Mouse (Mus musculus): ENCODE measurements around the gene Tmem11.
"Not testable (repeated sequence)": the region's sequence is repeated elsewhere in the genome, so short reads cannot be mapped to it uniquely, and the experiment has no call there.

Gene Tmem11

GRCm38 (mm10) chr11:60878675-60879294 is at the start of gene Tmem11:
Gene Tmem11 (minus strand): TSS chr11:60879272.
- DNase-seq = peak; percentile 95 to 97

- DNase-seq = peak; percentile 94 to 97
These were observed 48.2 kb upstream of the Tmem11 start for GRCm38 (mm10) chr11:60927264-60927663.

GRCm38 (mm10) chr11:60924981-60925380 is 45.9 kb upstream of the Tmem11 start:
- no peak for DNase-seq

- DNase-seq = no peak
These were observed 45.4 kb upstream of the Tmem11 start for GRCm38 (mm10) chr11:60924498-60924897.

GRCm38 (mm10) chr11:60922964-60923363 is 43.9 kb upstream of the Tmem11 start:
- DNase-seq = no peak

- DNase-seq = no peak
These were observed 43.1 kb upstream of the Tmem11 start for GRCm38 (mm10) chr11:60922195-60922594.

GRCm38 (mm10) chr11:60920021-60920420 is 40.9 kb upstream of the Tmem11 start:
- DNase-seq = no peak

GRCm38 (mm10) chr11:60915201-60915600 is 36.1 kb upstream of the Tmem11 start:
- DNase-seq = no peak

GRCm38 (mm10) chr11:60914491-60914890 is 35.4 kb upstream of the Tmem11 start, which contains the start of gene Natd1:
Gene Natd1 (minus strand): TSS chr11:60914750.
- DNase-seq = no peak

- DNase-seq = peak; percentile 96 to 97
These were observed 34.5 kb upstream of the Tmem11 start for GRCm38 (mm10) chr11:60913301-60914196.

GRCm38 (mm10) chr11:60912525-60912973 is 33.5 kb upstream of the Tmem11 start:
- peak in 1 of 2 experiments; percentile 30 for DNase-seq

GRCm38 (mm10) chr11:60909626-60910025 is 30.6 kb upstream of the Tmem11 start:
- peak in 1 of 2 experiments; percentile 26 for DNase-seq

GRCm38 (mm10) chr11:60908073-60908472 is 29.0 kb upstream of the Tmem11 start:
- no peak for DNase-seq

- DNase-seq = no peak
These were observed 27.4 kb upstream of the Tmem11 start for GRCm38 (mm10) chr11:60906449-60906848.

GRCm38 (mm10) chr11:60905407-60906120 is 26.5 kb upstream of the Tmem11 start:
- DNase-seq = peak; percentile 50 to 61

- peak; percentile 30 to 33 for DNase-seq
These were observed 24.6 kb upstream of the Tmem11 start for GRCm38 (mm10) chr11:60903661-60904061.

GRCm38 (mm10) chr11:60902486-60902885 is 23.4 kb upstream of the Tmem11 start:
- no peak for DNase-seq

GRCm38 (mm10) chr11:60902001-60902400 is 22.9 kb upstream of the Tmem11 start:
- no peak for DNase-seq

- DNase-seq = no peak
These were observed 16.8 kb upstream of the Tmem11 start for GRCm38 (mm10) chr11:60895915-60896314.

GRCm38 (mm10) chr11:60890744-60891143 is 11.7 kb upstream of the Tmem11 start:
- DNase-seq = no peak

GRCm38 (mm10) chr11:60890286-60890685 is 11.2 kb upstream of the Tmem11 start:
- no peak for DNase-seq

- no peak for DNase-seq
These were observed 10.8 kb upstream of the Tmem11 start for GRCm38 (mm10) chr11:60889861-60890260.

GRCm38 (mm10) chr11:60886986-60887385 is 7.9 kb upstream of the Tmem11 start:
- not testable (repeated sequence) for DNase-seq

Measured in cerebellum, postnatal 10 days (tissue).